Mouse (Mus musculus): ENCODE measurements at regions not wholly inside any gene's neighbourhood (a gene's known extent, or its start where the extent isn't known, plus 50 kb on each side); places are given as distances from the start of the nearest gene placed in this dataset.

GRCm38 (mm10) chr7:37908618-37909130, 114.7 kb downstream of the Uri1 start:
- H3K4me3 ChIP-seq (replicated peaks) = no peak overlapping the region
- no peak overlapping the region for H3K27ac ChIP-seq
- H3K9me3 ChIP-seq = no peaks in the 10 kb centered on the region
- no peaks in the 10 kb centered on the region for H3K36me3 ChIP-seq (replicated peaks)
- H3K27me3 ChIP-seq = no peaks in the 10 kb centered on the region; the same call in 1 of the 2 replicates
- no peak overlapping the region for H3K4me2 ChIP-seq
- peaks cover 18% of the 10 kb centered on the region for H3K4me1 ChIP-seq
- no peak for ATAC-seq (ENCODE audit: low FRiP score)
- 79% methylated on average over 5 of the region's 5 CpGs for WGBS
- no peak overlapping the region for H3K9ac ChIP-seq

GRCm38 (mm10) chr7:37893885-37894284, 120.4 kb upstream of the Zfp536 start:
- no peak overlapping the region for H3K9ac ChIP-seq
- no peak for ATAC-seq (ENCODE audit: low FRiP score)
- H3K4me2 ChIP-seq = no peak overlapping the region
- no peaks in the 10 kb centered on the region for H3K4me1 ChIP-seq
- H3K9me3 ChIP-seq = no peaks in the 10 kb centered on the region
- 79% methylated on average over 6 of the region's 6 CpGs for WGBS
- no peaks in the 10 kb centered on the region for H3K36me3 ChIP-seq (replicated peaks)
- no peak overlapping the region for H3K4me3 ChIP-seq (replicated peaks)
- no peak overlapping the region for H3K27ac ChIP-seq
- no peaks in the 10 kb centered on the region for H3K27me3 ChIP-seq

- H3K9ac ChIP-seq = no peak overlapping the region
- ATAC-seq (ENCODE audit: low FRiP score) = no peak
- peaks cover 6% of the 10 kb centered on the region; the same call in 1 of the 2 replicates for H3K4me1 ChIP-seq
- H3K4me2 ChIP-seq = no peak overlapping the region
- H3K27me3 ChIP-seq = no peaks in the 10 kb centered on the region
- WGBS = 76% methylated on average over 12 of the region's 12 CpGs
- H3K4me3 ChIP-seq (replicated peaks) = no peak overlapping the region
- no peaks in the 10 kb centered on the region for H3K9me3 ChIP-seq
- no peak overlapping the region for H3K27ac ChIP-seq
- no peaks in the 10 kb centered on the region for H3K36me3 ChIP-seq (replicated peaks)
Measured at GRCm38 (mm10) chr7:37874382-37874781, 100.9 kb upstream of the Zfp536 start.

- no peaks in the 10 kb centered on the region for H3K27me3 ChIP-seq
- H3K4me2 ChIP-seq = no peak overlapping the region
- H3K4me3 ChIP-seq (replicated peaks) = no peak overlapping the region
- 79% methylated on average over 5 of the region's 5 CpGs for WGBS
- no peaks in the 10 kb centered on the region for H3K9me3 ChIP-seq
- no peak overlapping the region for H3K9ac ChIP-seq
- peaks cover 6% of the 10 kb centered on the region; the same call in 1 of the 2 replicates for H3K4me1 ChIP-seq
- ATAC-seq (ENCODE audit: low FRiP score) = no peak
- no peaks in the 10 kb centered on the region for H3K36me3 ChIP-seq (replicated peaks)
- no peak overlapping the region for H3K27ac ChIP-seq
Measured at GRCm38 (mm10) chr7:37870956-37871355, 97.5 kb upstream of the Zfp536 start.

- Histone ChIP-seq H3K4me3 (replicated peaks) (no peak overlapping the region), H3K36me3 (replicated peaks) (no peaks in the 10 kb centered on the region), H3K9ac (no peak overlapping the region), H3K27me3 (no peaks in the 10 kb centered on the region), H3K4me1 (peaks cover 6% of the 10 kb centered on the region; the same call in 1 of the 2 replicates), H3K27ac (no peak overlapping the region), H3K9me3 (no peaks in the 10 kb centered on the region), H3K4me2 (no peak overlapping the region)
- no peak for ATAC-seq (ENCODE audit: low FRiP score)
- WGBS = 33% methylated on average over 1 of the region's 1 CpGs
Measured at GRCm38 (mm10) chr7:37866468-37866867, 93.0 kb upstream of the Zfp536 start.

GRCm38 (mm10) chr7:37851471-37851870, 78.0 kb upstream of the Zfp536 start:
- no peak overlapping the region for H3K4me2 ChIP-seq
- H3K9me3 ChIP-seq = no peaks in the 10 kb centered on the region
- 85% methylated on average over 5 of the region's 5 CpGs for WGBS
- no peak overlapping the region for H3K27ac ChIP-seq
- ATAC-seq (ENCODE audit: low FRiP score) = no peak
- H3K4me1 ChIP-seq = no peaks in the 10 kb centered on the region
- no peaks in the 10 kb centered on the region for H3K36me3 ChIP-seq (replicated peaks)
- H3K4me3 ChIP-seq (replicated peaks) = no peak overlapping the region
- H3K27me3 ChIP-seq = no peaks in the 10 kb centered on the region
- no peak overlapping the region for H3K9ac ChIP-seq

GRCm38 (mm10) chr7:37845201-37845600, 71.8 kb upstream of the Zfp536 start:
- no peak overlapping the region for H3K27ac ChIP-seq
- H3K4me2 ChIP-seq = no peak overlapping the region
- WGBS = 86% methylated on average over 1 of the region's 1 CpGs
- H3K9me3 ChIP-seq = no peaks in the 10 kb centered on the region
- no peak for ATAC-seq (ENCODE audit: low FRiP score)
- H3K9ac ChIP-seq = no peak overlapping the region
- H3K4me3 ChIP-seq (replicated peaks) = no peak overlapping the region
- peaks cover 14% of the 10 kb centered on the region for H3K4me1 ChIP-seq
- no peaks in the 10 kb centered on the region for H3K36me3 ChIP-seq (replicated peaks)
- 0 out of 2 replicates have a peak, but pooled peaks cover 4% of the 10 kb centered on the region for H3K27me3 ChIP-seq

- WGBS = 1% methylated on average over 14 of the region's 14 CpGs
Measured at GRCm38 (mm10) chr7:37842000-37842513, 68.6 kb upstream of the Zfp536 start.

GRCm38 (mm10) chr7:37841549-37841948, 68.1 kb upstream of the Zfp536 start:
- Histone ChIP-seq H3K4me3 (replicated peaks) (no peak overlapping the region), H3K9me3 (no peaks in the 10 kb centered on the region), H3K27me3 (peaks cover 22% of the 10 kb centered on the region), H3K4me2 (peak overlapping the region; percentile 54), H3K9ac (peak overlapping the region; percentile 50; the same call in 1 of the 2 replicates), H3K36me3 (replicated peaks) (no peaks in the 10 kb centered on the region), H3K4me1 (peaks cover 14% of the 10 kb centered on the region), H3K27ac (no peak overlapping the region)
- peak; percentile 37; the same call in 1 of the 2 replicates for ATAC-seq (ENCODE audit: low FRiP score)
- 12% methylated on average over 4 of the region's 4 CpGs for WGBS

More at GRCm38 (mm10) chr7:37842000-37842513, 68.6 kb upstream of the Zfp536 start:
- H3K9ac ChIP-seq = peak overlapping the region; percentile 50
- H3K9me3 ChIP-seq = no peaks in the 10 kb centered on the region
- H3K27me3 ChIP-seq = peaks cover 18% of the 10 kb centered on the region; the same call in 1 of the 2 replicates
- H3K4me1 ChIP-seq = peaks cover 14% of the 10 kb centered on the region
- no peak overlapping the region for H3K27ac ChIP-seq
- ATAC-seq (ENCODE audit: low FRiP score) = peak; percentile 81
- H3K4me2 ChIP-seq = peak overlapping the region; percentile 54
- H3K36me3 ChIP-seq (replicated peaks) = no peaks in the 10 kb centered on the region
- peak overlapping the region; percentile 23 for H3K4me3 ChIP-seq (replicated peaks)

GRCm38 (mm10) chr7:37837883-37838282, 64.4 kb upstream of the Zfp536 start:
- whole genome bisulfite sequencing = 84% methylated on average over 5 of the region's 5 CpGs
- Histone ChIP-seq H3K9me3 (no peaks in the 10 kb centered on the region), H3K27ac (no peak overlapping the region), H3K36me3 (replicated peaks) (no peaks in the 10 kb centered on the region), H3K4me3 (replicated peaks) (no peak overlapping the region), H3K4me2 (no peak overlapping the region), H3K27me3 (peaks cover 26% of the 10 kb centered on the region), H3K9ac (no peak overlapping the region), H3K4me1 (peaks cover 18% of the 10 kb centered on the region)
- no peak for ATAC-seq (ENCODE audit: low FRiP score)

- 90% methylated on average over 5 of the region's 5 CpGs for WGBS
Measured at GRCm38 (mm10) chr7:37837372-37837771, 63.9 kb upstream of the Zfp536 start.

GRCm38 (mm10) chr7:37833420-37833819, 60.0 kb upstream of the Zfp536 start:
- ATAC-seq (ENCODE audit: low FRiP score) = peak; percentile 54; the same call in 1 of the 2 replicates
- H3K4me2 ChIP-seq = no peak overlapping the region
- H3K27ac ChIP-seq = no peak overlapping the region
- no peak overlapping the region for H3K4me3 ChIP-seq (replicated peaks)
- no peaks in the 10 kb centered on the region for H3K36me3 ChIP-seq (replicated peaks)
- H3K4me1 ChIP-seq = peaks cover 10% of the 10 kb centered on the region
- no peak overlapping the region for H3K9ac ChIP-seq
- H3K9me3 ChIP-seq = no peaks in the 10 kb centered on the region
- H3K27me3 ChIP-seq = peaks cover 38% of the 10 kb centered on the region
- 48% methylated on average over 8 of the region's 8 CpGs for WGBS

More at GRCm38 (mm10) chr7:37837372-37837771, 63.9 kb upstream of the Zfp536 start:
- Histone ChIP-seq H3K9me3 (no peaks in the 10 kb centered on the region), H3K4me2 (no peak overlapping the region), H3K4me1 (peaks cover 15% of the 10 kb centered on the region), H3K4me3 (replicated peaks) (no peak overlapping the region), H3K36me3 (replicated peaks) (no peaks in the 10 kb centered on the region), H3K27me3 (peaks cover 26% of the 10 kb centered on the region), H3K27ac (no peak overlapping the region), H3K9ac (no peak overlapping the region)
- no peak for ATAC-seq (ENCODE audit: low FRiP score)

- Histone ChIP-seq H3K36me3 (replicated peaks) (no peaks in the 10 kb centered on the region), H3K4me3 (replicated peaks) (no peak overlapping the region), H3K4me2 (no peak overlapping the region), H3K9me3 (no peaks in the 10 kb centered on the region), H3K27me3 (peaks cover 30% of the 10 kb centered on the region; the same call in 1 of the 2 replicates), H3K4me1 (peaks cover 10% of the 10 kb centered on the region), H3K27ac (no peak overlapping the region), H3K9ac (no peak overlapping the region)
- ATAC-seq (ENCODE audit: low FRiP score) = 0 out of 2 replicates have a peak, but pooled peaks have one; percentile 23
- 50% methylated on average over 4 of the region's 4 CpGs for WGBS
Measured at GRCm38 (mm10) chr7:37832322-37832721, 58.9 kb upstream of the Zfp536 start.

All from forebrain, embryonic 12.5 days (tissue).